Mouse (Mus musculus) MEL-GATA-1-ER (cell line): ENCODE data around the gene Sytl3.

Experiments
- DNase-seq: peaks from one replicate; pipeline ENCODE4 v3.0.0-alpha.2; 2012; ENCODE audit warnings: low read depth; ENCODE audit errors: extremely low read depth

Gene Sytl3

DNA sequence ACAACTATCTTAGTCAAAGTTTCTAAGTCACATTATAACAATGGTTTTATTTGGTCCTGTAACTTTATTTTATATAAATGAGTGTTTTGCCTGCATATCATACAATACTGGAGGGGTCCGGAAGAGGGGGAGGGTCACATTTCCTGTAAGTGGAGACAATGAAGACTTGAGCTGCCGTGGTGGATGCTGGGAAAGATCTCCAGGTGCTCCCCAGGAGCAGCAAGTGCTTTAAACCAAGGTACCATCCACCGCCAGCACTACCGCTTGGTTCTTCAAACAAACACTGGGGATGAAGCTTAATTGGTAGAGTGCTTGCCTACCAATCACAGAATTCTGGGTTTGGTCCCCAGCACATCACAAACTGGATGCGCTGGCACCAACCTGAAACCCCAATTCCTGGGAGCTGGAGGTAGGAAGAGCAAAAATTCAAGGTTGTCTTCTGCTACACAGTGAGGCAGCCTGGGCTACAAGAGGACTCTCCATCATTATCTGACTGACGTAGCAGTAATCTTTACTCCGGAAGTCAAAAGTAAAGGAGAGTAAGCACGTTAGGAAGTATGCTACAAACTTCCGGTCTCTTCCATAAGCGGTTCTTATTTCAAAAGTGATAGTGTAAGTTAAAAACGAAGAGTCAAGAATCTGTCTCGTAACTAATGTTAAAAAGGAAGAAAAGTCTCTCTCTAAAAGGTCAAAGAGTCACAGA is 118.9 kb downstream of the Sytl3 start:
- no peak for DNase-seq

DNA sequence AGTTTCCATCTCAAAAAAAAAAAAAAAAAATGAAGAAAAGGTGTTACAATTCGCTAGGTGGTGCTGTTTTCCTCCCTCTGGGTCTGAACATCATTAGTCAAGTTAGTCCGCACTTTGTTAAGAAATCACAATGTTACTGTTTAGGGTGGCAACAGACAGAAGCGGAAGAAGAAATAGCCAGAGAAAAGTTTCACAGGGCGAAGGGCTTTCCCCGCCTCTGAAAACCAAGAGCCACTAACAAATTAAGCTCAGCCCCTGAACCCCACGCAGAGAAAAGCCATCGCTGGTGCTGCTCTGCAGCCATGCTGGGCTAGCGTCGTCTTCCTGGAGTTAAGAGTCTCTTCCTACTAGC is 119.4 kb downstream of the Sytl3 start:
- peak; percentile 77 for DNase-seq

DNA sequence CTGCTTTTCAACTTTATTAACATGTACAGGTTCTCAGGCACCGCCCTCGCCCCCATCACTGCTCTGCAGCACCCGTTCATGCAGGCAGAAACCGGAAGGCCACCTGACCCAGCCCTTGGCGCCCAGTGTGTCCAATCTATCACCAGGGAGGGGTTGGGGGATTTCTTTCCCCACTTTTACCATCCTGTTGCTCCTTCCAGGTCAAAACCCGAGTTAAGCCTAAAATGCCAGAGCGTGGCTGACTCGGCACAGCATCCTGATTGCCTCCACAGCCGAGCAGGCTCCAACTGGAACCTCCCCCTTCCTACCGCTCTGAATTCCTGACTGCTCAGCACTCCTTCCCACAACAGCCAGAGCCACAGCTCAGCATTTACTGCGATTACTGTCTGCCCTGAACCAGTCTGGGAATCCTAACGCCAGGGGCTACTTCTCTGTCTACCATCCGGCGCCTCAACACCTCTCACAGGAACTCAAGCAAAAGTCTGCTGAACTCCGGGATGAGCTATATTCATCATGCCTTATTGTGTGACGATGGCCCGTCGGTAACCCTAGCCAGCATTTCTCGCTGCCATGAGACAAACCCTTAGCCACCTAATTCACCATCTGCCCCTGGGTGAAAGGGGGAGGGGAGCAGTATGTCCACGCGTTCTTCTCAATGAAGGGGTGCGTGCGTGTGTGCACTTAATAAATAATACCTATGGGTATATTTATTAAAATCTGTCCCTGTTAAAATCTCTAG is 120.0 kb downstream of the Sytl3 start:
- no peak for DNase-seq

DNA sequence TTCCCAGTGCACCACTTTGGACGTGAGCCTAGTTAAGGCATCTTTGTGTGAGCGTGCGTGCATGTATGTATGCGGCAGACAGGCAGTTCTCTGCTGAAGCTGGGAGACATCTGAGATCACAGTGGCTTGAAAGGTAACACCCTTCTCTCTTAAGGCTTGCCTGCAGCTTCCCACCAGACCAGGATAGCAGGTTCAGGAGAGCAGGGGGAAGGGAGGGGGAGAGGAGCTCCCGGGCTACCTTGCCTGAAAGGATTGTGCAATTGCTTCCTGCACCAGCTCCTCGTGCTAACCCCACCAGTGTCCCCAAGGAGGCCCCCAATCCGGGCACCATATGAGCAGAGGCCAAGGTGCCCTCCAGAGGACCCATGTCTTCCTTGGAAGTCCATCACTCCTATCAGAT is 120.7 kb downstream of the Sytl3 start:
- no peak for DNase-seq

DNA sequence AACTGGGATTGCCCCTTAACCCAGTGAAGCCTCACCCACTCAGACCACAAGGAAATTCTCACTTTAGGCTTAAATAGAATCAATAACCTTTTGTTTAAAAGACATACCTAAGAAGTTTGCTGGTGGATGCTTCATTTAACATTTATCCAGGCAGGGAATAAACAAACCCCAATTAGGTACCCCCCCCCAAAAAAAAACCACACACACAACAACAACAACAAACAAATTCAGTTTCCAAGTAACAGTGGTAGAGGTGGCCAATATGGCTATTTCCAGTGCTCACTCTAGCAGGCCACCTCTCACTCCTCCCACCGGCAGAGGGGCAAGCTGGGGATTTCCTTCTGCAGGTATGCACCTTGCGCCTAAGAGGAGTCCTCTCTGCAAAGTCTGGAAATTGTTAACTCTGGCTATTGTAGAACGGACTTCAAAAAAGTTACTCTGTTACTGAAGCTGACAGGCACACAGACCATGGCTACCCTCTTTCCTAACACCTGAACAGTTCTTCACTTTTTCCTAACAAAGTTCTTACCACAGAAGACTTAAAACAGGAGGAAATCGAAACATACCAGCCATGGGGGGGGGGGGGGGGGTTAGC is 121.7 kb downstream of the Sytl3 start:
- DNase-seq, result no peak

DNA sequence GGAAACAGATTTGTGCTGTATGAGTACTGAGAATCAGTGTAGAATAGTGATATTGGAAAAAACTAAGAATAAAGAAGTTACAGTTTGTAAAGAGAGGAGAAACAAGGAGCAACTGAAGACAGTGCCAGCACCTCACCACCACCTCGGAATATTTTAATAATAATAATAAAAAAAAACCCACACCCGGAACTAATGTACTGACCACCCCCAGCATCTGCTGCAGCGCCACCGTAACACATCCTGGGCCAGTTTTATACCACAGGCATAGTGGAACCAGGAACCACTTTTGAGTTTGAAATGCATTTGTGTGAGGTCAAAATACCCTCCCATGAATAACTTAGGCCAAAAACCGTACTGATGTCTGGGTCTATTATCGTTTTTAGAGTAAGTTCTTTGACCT is 122.4 kb downstream of the Sytl3 start:
- DNase-seq, result no peak

DNA sequence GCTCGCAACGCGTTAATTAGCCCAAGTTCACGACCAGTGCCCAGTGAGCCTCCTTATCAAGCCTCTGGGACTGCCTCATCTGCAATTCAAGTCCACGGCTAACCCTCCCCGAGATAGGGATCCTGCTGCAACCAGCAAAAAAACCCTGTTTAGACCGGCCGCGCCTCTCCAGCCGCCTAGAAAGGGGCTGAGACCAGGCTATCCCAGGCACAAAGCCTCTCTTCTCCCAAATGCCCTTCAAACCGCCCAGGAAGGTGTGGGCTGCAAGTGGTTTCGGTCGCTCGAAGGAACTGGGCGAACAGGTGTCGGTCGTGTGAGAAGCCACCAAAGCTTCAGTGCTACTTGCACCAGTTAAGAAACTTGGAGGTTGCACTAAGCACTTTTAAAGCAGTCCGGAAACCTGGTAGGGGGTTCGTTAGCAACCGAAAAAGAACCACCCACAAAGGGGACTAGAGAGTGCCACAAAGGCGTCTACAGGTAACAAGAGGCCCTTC is 123.2 kb downstream of the Sytl3 start:
- DNase-seq, result no peak

DNA sequence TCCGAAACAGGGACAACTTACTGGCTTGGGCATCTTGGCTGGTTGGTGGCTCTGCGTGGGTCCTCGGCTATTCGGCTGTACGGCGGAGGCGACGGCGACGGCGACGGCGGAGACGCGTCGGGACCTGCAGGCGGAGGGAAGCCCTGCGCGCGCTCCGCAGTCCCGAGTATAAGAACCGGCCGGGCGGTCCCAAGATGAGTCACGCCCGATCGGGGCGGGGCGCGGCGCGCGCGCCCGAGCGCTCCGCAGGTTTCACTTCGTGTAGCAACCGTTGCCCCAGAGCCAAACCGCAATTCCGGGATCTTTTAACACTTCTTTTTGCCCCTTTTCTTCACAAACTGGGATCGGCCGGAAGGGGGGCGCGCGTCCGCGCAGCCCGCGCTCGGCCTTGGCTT is 123.7 kb downstream of the Sytl3 start, which contains the start of gene Ezr:
TSS of gene Ezr (minus strand) at position 174 of the 395 bp plus-strand sequence.
- peak; percentile 70 for DNase-seq

DNA sequence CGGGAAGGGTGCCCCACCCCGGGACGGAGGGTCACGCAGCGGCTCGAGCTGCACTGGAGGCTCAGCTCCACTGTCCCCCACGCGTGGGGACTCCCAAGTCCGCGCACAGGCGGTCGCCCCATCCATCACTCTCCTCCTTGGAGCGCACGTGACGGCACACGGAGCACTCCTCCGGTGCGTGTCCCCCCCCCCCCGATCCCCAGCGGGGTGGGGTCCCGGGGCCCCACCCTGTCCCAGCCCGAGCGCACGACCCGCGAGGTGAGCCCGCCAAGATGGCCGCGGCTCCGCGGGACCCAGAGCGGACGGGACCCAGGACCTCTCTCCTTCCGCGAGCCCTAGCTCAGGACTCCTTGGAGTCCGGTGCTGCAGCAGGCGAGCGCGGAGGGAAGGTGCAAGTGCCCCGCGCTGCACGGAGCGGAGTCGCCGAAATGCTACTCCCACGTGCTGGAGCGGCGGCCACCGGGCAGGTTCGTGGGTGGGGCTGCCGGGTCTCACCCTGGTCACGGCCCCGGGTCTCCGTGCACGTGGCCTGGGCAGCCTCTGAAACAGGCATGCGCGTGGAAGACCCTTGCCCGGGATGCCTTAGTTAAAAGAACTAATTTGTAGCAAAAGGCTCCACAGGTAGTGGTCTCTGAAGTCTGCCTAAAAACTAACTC is 124.2 kb downstream of the Sytl3 start:
- DNase-seq, result no peak

DNA sequence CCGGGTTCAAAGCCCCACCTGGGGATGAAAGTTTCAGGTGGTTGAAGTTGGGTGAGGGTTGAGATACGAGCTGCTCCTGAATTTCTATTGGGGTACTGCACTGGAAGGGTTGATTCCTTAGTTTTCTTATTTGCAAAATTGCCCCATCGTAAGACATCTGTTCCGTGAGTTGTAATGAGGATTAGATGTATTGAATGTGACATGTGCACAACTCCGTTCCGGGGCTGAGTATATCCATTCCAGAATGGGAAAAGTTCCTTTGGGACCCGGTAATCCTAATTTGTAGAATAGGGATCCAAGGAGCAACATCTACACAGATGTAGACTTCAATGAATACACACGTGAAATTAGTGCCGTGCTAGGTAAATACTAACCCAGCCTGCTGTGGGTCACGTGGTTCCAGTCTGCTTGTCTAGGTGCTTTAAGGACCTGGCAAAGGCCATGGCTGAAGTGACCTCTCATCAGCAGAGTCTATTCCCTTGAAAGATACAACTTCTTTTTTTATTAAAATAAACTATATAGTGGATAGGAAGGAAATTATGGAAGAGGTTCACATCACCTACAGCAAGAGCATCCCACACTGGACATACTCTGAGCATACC is 125.0 kb downstream of the Sytl3 start:
- no peak for DNase-seq

DNA sequence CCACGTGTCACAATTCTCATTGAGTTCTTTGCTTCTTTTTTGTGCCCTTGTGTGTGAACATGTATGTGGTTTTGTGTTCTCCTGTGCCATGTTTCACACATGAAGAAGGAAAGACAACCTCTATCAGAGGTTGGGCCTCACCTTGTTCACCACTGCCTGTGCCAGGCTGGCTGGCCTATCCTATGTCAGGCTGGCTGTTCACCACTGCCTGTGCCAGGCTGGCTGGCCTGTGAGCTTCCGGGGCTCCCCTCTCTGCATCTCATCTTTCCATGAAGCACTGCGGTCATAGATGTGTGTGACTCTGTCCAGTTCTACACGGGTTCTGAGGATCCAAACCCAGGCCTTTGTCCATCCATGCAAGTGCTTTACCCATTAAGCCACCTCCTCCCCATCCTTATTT is 128.3 kb downstream of the Sytl3 start:
- no peak for DNase-seq
